Mouse (Mus musculus): ENCODE measurements around the gene Prkca. TPM values are rescaled to one million over a fixed set of nuclear protein-coding genes. Genes with fewer than 3 reads are reported as not detected.

Gene Prkca
- polyA plus RNA-seq, 2 experiments, result 2.5 to 3.8 TPM

DNA sequence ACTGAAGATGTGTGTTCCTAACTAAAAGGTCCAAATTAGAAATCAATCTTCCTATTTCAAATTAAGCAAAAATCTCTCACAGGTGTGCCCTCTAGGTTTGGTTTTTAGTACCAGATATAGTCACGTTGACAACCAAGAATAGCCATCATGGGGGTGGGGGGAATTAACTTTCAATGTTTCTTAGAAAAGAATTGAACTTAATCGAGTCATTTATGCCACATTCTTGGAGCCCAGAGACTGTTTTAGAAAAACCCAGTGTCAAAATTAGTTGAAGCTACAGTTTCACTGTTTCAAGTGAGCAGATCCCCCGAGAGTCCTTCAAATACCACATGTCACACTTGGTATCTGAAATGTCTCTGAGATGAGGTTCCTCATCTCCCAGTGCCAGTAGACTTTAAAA, 173.6 kb downstream of the Prkca start:
- ATAC-seq (ENCODE audit: insufficient read depth), result no peak
- TF ChIP-seq EP300 (IDR thresholded peaks at IDR 0.05; ENCODE audit: low read depth) (no peak), CTCF (IDR thresholded peaks at IDR 0.05; ENCODE audit: low read depth) (no peak)

GRCm38 (mm10) chr11:108165725-108166124, 178.0 kb downstream of the Prkca start:
- WGBS (ENCODE audit: insufficient replicate concordance), result 56% methylated on average over 9 of the region's 9 CpGs
- no peak for ATAC-seq (ENCODE audit: insufficient read depth)
- TF ChIP-seq EP300 (IDR thresholded peaks at IDR 0.05; ENCODE audit: low read depth) (no peak), CTCF (IDR thresholded peaks at IDR 0.05; ENCODE audit: low read depth) (no peak)
- Histone ChIP-seq H3K4me3 (ENCODE audit: insufficient read depth in 1 of 2, low read depth in 2 of 2, low read length in 2 of 2) (no peak overlapping the region), H3K9ac (replicated peaks) (no peak overlapping the region), H3K9me3 (ENCODE audit: control insufficient read depth, low read length) (no peaks in the 10 kb centered on the region), H3K4me1 (replicated peaks; ENCODE audit: control insufficient read depth in 2 of 2, insufficient read depth in 2 of 2, low read length in 1 of 2) (no peaks in the 10 kb centered on the region), H3K27ac (no peak overlapping the region), H3K27me3 (ENCODE audit: control insufficient read depth, insufficient read depth, low read length) (no peaks in the 10 kb centered on the region), H3K4me2 (ENCODE audit: low read depth) (no peak overlapping the region), H3K36me3 (replicated peaks; ENCODE audit: control insufficient read depth, insufficient read depth, low read depth) (no peaks in the 10 kb centered on the region)
- DNase-seq (ENCODE audit: low read depth in 3 of 3, low spot score in 3 of 3), result no peak

More for the DNA sequence above, 173.6 kb downstream of the Prkca start:
- no peaks in the 10 kb centered on the region for H3K9me3 ChIP-seq (ENCODE audit: control insufficient read depth, low read length)
- no peak overlapping the region for H3K4me2 ChIP-seq (ENCODE audit: low read depth)
- H3K27ac ChIP-seq, result no peak overlapping the region
- H3K36me3 ChIP-seq (replicated peaks; ENCODE audit: control insufficient read depth, insufficient read depth, low read depth), result no peaks in the 10 kb centered on the region
- no peak for DNase-seq (ENCODE audit: low read depth in 3 of 3, low spot score in 3 of 3)
- no peaks in the 10 kb centered on the region for H3K27me3 ChIP-seq (ENCODE audit: control insufficient read depth, insufficient read depth, low read length)
- WGBS (ENCODE audit: insufficient replicate concordance), result 50% methylated on average over 3 of the region's 3 CpGs
- H3K4me1 ChIP-seq (replicated peaks; ENCODE audit: control insufficient read depth in 2 of 2, insufficient read depth in 2 of 2, low read length in 1 of 2), result no peaks in the 10 kb centered on the region
- no peak overlapping the region for H3K4me3 ChIP-seq (ENCODE audit: insufficient read depth in 1 of 2, low read depth in 2 of 2, low read length in 2 of 2)
- H3K9ac ChIP-seq (replicated peaks), result no peak overlapping the region

DNA sequence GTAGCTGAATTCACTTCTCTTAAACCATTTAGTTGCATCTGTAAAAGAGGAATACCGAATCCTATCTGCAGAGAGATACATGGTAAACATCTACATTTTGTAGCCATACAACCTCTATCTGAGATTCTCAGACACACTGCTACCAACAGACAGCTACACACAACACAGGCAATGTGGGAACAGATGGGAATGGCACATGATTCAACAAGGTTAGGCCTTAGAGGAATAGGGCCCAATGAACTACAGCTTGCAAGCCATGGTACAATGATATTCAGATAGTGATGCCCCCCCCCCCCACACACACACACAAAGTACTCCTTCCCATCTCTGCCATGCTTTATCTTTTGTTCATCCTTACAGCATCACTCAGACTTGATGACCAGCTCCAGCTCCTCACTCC, 181.1 kb downstream of the Prkca start:
- no peaks in the 10 kb centered on the region for H3K4me1 ChIP-seq (replicated peaks; ENCODE audit: control insufficient read depth in 2 of 2, insufficient read depth in 2 of 2, low read length in 1 of 2)
- H3K9me3 ChIP-seq (ENCODE audit: control insufficient read depth, low read length), result no peaks in the 10 kb centered on the region
- TF ChIP-seq EP300 (IDR thresholded peaks at IDR 0.05; ENCODE audit: low read depth), result no peak
- no peak overlapping the region for H3K9ac ChIP-seq (replicated peaks)
- no peaks in the 10 kb centered on the region for H3K27me3 ChIP-seq (ENCODE audit: control insufficient read depth, insufficient read depth, low read length)
- H3K36me3 ChIP-seq (replicated peaks; ENCODE audit: control insufficient read depth, insufficient read depth, low read depth), result no peaks in the 10 kb centered on the region
- 77% methylated on average over 1 of the region's 1 CpGs for WGBS (ENCODE audit: insufficient replicate concordance)
- H3K27ac ChIP-seq, result no peak overlapping the region
- no peak overlapping the region for H3K4me2 ChIP-seq (ENCODE audit: low read depth)
- H3K4me3 ChIP-seq (ENCODE audit: insufficient read depth in 1 of 2, low read depth in 2 of 2, low read length in 2 of 2), result no peak overlapping the region
- ATAC-seq (ENCODE audit: insufficient read depth), result no peak
- no peak for DNase-seq (ENCODE audit: low read depth in 3 of 3, low spot score in 3 of 3)

- H3K27me3 ChIP-seq (ENCODE audit: control insufficient read depth, insufficient read depth, low read length), result no peaks in the 10 kb centered on the region
- H3K9me3 ChIP-seq (ENCODE audit: control insufficient read depth, low read length), result no peaks in the 10 kb centered on the region
These were observed 181.6 kb downstream of the Prkca start for GRCm38 (mm10) chr11:108162110-108162509.

DNA sequence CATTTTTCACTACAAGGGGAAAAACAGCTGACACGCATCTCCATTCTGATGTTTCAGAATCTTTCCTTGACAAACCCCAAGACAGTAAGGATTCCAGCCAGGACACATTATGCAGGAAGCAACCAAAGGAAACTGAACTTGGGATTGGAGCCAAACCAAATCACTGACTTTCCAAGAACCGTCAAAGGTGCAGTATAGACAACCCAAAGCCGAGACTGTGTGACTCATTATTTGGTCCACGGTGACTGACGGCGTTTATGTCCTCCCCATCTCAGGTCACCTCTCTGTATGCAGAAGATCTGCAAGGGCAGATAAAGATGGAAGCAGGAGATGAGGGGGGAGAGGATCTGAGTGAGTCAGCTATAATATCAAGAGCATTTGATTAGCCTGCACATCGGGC, 183.7 kb downstream of the Prkca start:
- no peak for DNase-seq (ENCODE audit: low read depth in 3 of 3, low spot score in 3 of 3)
- Histone ChIP-seq H3K4me1 (replicated peaks; ENCODE audit: control insufficient read depth in 2 of 2, insufficient read depth in 2 of 2, low read length in 1 of 2) (no peaks in the 10 kb centered on the region), H3K27ac (no peak overlapping the region), H3K9me3 (ENCODE audit: control insufficient read depth, low read length) (no peaks in the 10 kb centered on the region), H3K4me3 (ENCODE audit: insufficient read depth in 1 of 2, low read depth in 2 of 2, low read length in 2 of 2) (no peak overlapping the region), H3K9ac (replicated peaks) (no peak overlapping the region), H3K27me3 (ENCODE audit: control insufficient read depth, insufficient read depth, low read length) (no peaks in the 10 kb centered on the region), H3K36me3 (replicated peaks; ENCODE audit: control insufficient read depth, insufficient read depth, low read depth) (no peaks in the 10 kb centered on the region), H3K4me2 (ENCODE audit: low read depth) (no peak overlapping the region)
- no peak for ATAC-seq (ENCODE audit: insufficient read depth)
- 81% methylated on average over 7 of the region's 7 CpGs for WGBS (ENCODE audit: insufficient replicate concordance)
- TF ChIP-seq EP300 (IDR thresholded peaks at IDR 0.05; ENCODE audit: low read depth) (no peak), CTCF (IDR thresholded peaks at IDR 0.05; ENCODE audit: low read depth) (no peak)

More at GRCm38 (mm10) chr11:108162110-108162509, 181.6 kb downstream of the Prkca start:
- no peak overlapping the region for H3K4me3 ChIP-seq (ENCODE audit: insufficient read depth in 1 of 2, low read depth in 2 of 2, low read length in 2 of 2)
- no peak overlapping the region for H3K27ac ChIP-seq
- DNase-seq (ENCODE audit: low read depth in 3 of 3, low spot score in 3 of 3), result no peak
- no peak overlapping the region for H3K9ac ChIP-seq (replicated peaks)
- TF ChIP-seq EP300 (IDR thresholded peaks at IDR 0.05; ENCODE audit: low read depth) (no peak), CTCF (IDR thresholded peaks at IDR 0.05; ENCODE audit: low read depth) (no peak)
- 66% methylated on average over 4 of the region's 4 CpGs for WGBS (ENCODE audit: insufficient replicate concordance)
- ATAC-seq (ENCODE audit: insufficient read depth), result no peak
- no peak overlapping the region for H3K4me2 ChIP-seq (ENCODE audit: low read depth)
- no peaks in the 10 kb centered on the region for H3K4me1 ChIP-seq (replicated peaks; ENCODE audit: control insufficient read depth in 2 of 2, insufficient read depth in 2 of 2, low read length in 1 of 2)
- no peaks in the 10 kb centered on the region for H3K36me3 ChIP-seq (replicated peaks; ENCODE audit: control insufficient read depth, insufficient read depth, low read depth)
